Mouse (Mus musculus) kidney, postnatal 36 days (tissue): ENCODE measurements around the gene Bicc1.

ENCODE experiments used
- DNase-seq, 2 experiments: peaks; one replicate each; pipeline ENCODE4 v3.0.0; 2021 to 2022; ENCODE audit warnings: mixed read lengths in 2 of 2

Gene Bicc1

GRCm38 (mm10) chr10:71120769-71121165, 38.7 kb downstream of the Bicc1 start:
- DNase-seq: peak; percentile 57 to 58

- peak; percentile 35 to 48 for DNase-seq
Measured at GRCm38 (mm10) chr10:71120121-71120768, 39.3 kb downstream of the Bicc1 start.

GRCm38 (mm10) chr10:71119120-71119847, 40.2 kb downstream of the Bicc1 start:
- DNase-seq: peak in 1 of 2 experiments; percentile 23

- DNase-seq: peak; percentile 69 to 76
Measured at GRCm38 (mm10) chr10:71117766-71118165, 41.7 kb downstream of the Bicc1 start.

GRCm38 (mm10) chr10:71114260-71114920, 45.1 kb downstream of the Bicc1 start:
- DNase-seq: no peak

- peak; percentile 45 to 58 for DNase-seq
Measured at GRCm38 (mm10) chr10:71106491-71107205, 52.9 kb downstream of the Bicc1 start.

- no peak for DNase-seq
Measured at GRCm38 (mm10) chr10:71104791-71105190, 54.7 kb downstream of the Bicc1 start.

- no peak for DNase-seq
Measured at GRCm38 (mm10) chr10:71100815-71101499, 58.5 kb downstream of the Bicc1 start.

- DNase-seq: no peak
Measured at GRCm38 (mm10) chr10:71094707-71095254, 64.7 kb downstream of the Bicc1 start.

- no peak for DNase-seq
Measured at GRCm38 (mm10) chr10:71093312-71093711, 66.2 kb downstream of the Bicc1 start.

- no peak for DNase-seq
Measured at GRCm38 (mm10) chr10:71087359-71087716, 72.2 kb downstream of the Bicc1 start.

GRCm38 (mm10) chr10:71086571-71087358, 72.7 kb downstream of the Bicc1 start:
- no peak for DNase-seq

- no peak for DNase-seq
Measured at GRCm38 (mm10) chr10:71082986-71083385, 76.5 kb downstream of the Bicc1 start.

- DNase-seq: no peak
Measured at GRCm38 (mm10) chr10:71078856-71079255, 80.6 kb downstream of the Bicc1 start.

- no peak for DNase-seq
Measured at GRCm38 (mm10) chr10:71065009-71065408, 94.5 kb downstream of the Bicc1 start.

- DNase-seq: no peak
Measured at GRCm38 (mm10) chr10:71064576-71064975, 94.9 kb downstream of the Bicc1 start.

GRCm38 (mm10) chr10:71062151-71062550, 97.3 kb downstream of the Bicc1 start:
- DNase-seq: peak; percentile 35 to 66

GRCm38 (mm10) chr10:71060269-71060668, 99.2 kb downstream of the Bicc1 start:
- DNase-seq: no peak

- DNase-seq: peak; percentile 91 to 93
Measured at GRCm38 (mm10) chr10:71058616-71059247, 100.8 kb downstream of the Bicc1 start.

- DNase-seq: no peak
Measured at GRCm38 (mm10) chr10:71058070-71058469, 101.4 kb downstream of the Bicc1 start.

GRCm38 (mm10) chr10:71052748-71053147, 106.8 kb downstream of the Bicc1 start:
- peak; percentile 29 to 41 for DNase-seq
